Mouse (Mus musculus) erythroblast, embryonic 14.5 days (primary cell): ENCODE data around the gene Gm21812. TPM values are rescaled to one million over a fixed set of nuclear protein-coding genes. Genes with fewer than 3 reads are reported as not detected.
"Not testable (repeated sequence)": the region's sequence is repeated elsewhere in the genome, so short reads cannot be mapped to it uniquely, and the experiment has no call there.

Source experiments
- H3K27me3 ChIP-seq: 2 replicates; pipeline ENCODE4 v1.6.1; 2012; ENCODE audit warnings: inconsistent platforms; ENCODE audit not compliant: control insufficient read depth
- H3K36me3 ChIP-seq: 2 replicates; pipeline ENCODE4 v1.6.1; 2012; ENCODE audit warnings: mild to moderate bottlenecking, inconsistent platforms; ENCODE audit not compliant: control insufficient read depth
- H3K4me1 ChIP-seq: 2 replicates; pipeline ENCODE4 v1.6.1; 2012; ENCODE audit warnings: inconsistent platforms; ENCODE audit not compliant: control insufficient read depth
- H3K4me3 ChIP-seq: replicated peaks from 2 replicates; pipeline ENCODE3; 2012; ENCODE audit warnings: moderate library complexity, mild to moderate bottlenecking, inconsistent platforms
- H3K9me3 ChIP-seq: 2 replicates; pipeline ENCODE4 v1.6.1; 2012; ENCODE audit warnings: low read length, inconsistent platforms, mixed read lengths; ENCODE audit not compliant: control insufficient read depth
- polyA plus RNA-seq: library from polyadenylated mRNA; stranded (reverse); fragments of >175 nt; gene quantifications from 2 replicates; pipeline ENCODE4 v1.2.3, GENCODE M21; 2012

The Gm21812 gene
- polyA plus RNA-seq = not detected in 2 replicates

DNA sequence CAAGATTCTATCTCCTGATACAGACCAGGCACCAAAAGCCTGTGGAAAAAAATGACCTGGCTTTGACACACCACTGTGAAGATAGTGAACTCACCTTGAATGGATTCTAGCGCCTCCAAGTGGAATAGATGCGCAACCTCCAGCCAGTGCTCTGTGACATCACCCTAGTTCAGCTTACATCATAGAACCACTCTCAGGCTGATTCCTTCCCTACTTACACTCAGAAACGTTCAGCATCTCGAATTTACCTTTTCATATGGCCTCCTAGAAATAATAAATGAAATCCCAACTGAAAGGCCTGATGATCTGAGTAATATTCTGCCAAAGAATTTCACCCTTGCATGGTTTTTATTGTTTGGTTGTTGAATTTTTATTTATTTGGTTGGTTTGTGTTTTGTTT, at the start of gene Gm21812:
Gm21812 (minus strand) TSS at position 101 of the 400 bp plus-strand sequence.
- not testable (repeated sequence) for H3K9me3 ChIP-seq, H3K4me3 ChIP-seq, H3K27me3 ChIP-seq, H3K4me1 ChIP-seq, H3K36me3 ChIP-seq

Other genes with a start within 250 kb of the Gm21812 start
- gene Gm21292, start 213.3 kb downstream of the Gm21812 start, polyA plus RNA-seq = not detected in 2 replicates
- not detected in 2 replicates for gene Gm21721, start 145.0 kb downstream of the Gm21812 start, polyA plus RNA-seq
- gene Gm21874, start 69.0 kb upstream of the Gm21812 start, polyA plus RNA-seq = not detected in 2 replicates